Mouse (Mus musculus): ENCODE results near the gene Gpx6. TPM values are rescaled to one million over a fixed set of nuclear protein-coding genes. Genes with fewer than 3 reads are reported as not detected.

Gene Gpx6
- polyA plus RNA-seq (2015; fragmentation: Nextera tagmentation; extraction: Ambion mirVana) = not detected in 2 replicates

GRCm38 (mm10) chr13:21311926-21312325 lies at the start of gene Gpx6:
Gpx6 (plus strand) TSS chr13:21312125.
- no peak within 1 kb of the TSS for H3K4me2 ChIP-seq
- 13% methylated on average over 3 of the region's 3 CpGs for WGBS
- H3K27me3 ChIP-seq = no peaks in the 10 kb centered on the region
- no peaks in the 10 kb centered on the region for H3K4me1 ChIP-seq (replicated peaks)
- no peak within 1 kb of the TSS for H3K9ac ChIP-seq
- H3K36me3 ChIP-seq = no peaks in the 10 kb centered on the region
- no peaks in the 10 kb centered on the region for H3K9me3 ChIP-seq
- no peak within 1 kb of the TSS for H3K4me3 ChIP-seq
- no peak within 1 kb of the TSS for H3K27ac ChIP-seq
- no peak for ATAC-seq (ENCODE audit: low FRiP score)

GRCm38 (mm10) chr13:21262787-21263461 lies 49.0 kb upstream of the Gpx6 start:
- WGBS = 72% methylated on average over 4 of the region's 4 CpGs
- Histone ChIP-seq H3K36me3 (no peaks in the 10 kb centered on the region), H3K4me2 (no peak overlapping the region; the same call in 1 of the 2 replicates), H3K4me3 (no peak overlapping the region), H3K9me3 (no peaks in the 10 kb centered on the region), H3K4me1 (replicated peaks) (peaks cover 16% of the 10 kb centered on the region), H3K27me3 (peaks cover 39% of the 10 kb centered on the region), H3K9ac (no peak overlapping the region), H3K27ac (no peak overlapping the region)
- no peak for ATAC-seq (ENCODE audit: low FRiP score)

- no peak overlapping the region for H3K9ac ChIP-seq
- 2% methylated on average over 11 of the region's 11 CpGs for WGBS
- H3K4me3 ChIP-seq = peak overlapping the region; percentile 37
- H3K27ac ChIP-seq = no peak overlapping the region
- peaks cover 13% of the 10 kb centered on the region for H3K4me1 ChIP-seq (replicated peaks)
- no peak for ATAC-seq (ENCODE audit: low FRiP score)
- no peaks in the 10 kb centered on the region for H3K36me3 ChIP-seq
- H3K9me3 ChIP-seq = no peaks in the 10 kb centered on the region
- H3K27me3 ChIP-seq = peaks cover 36% of the 10 kb centered on the region
- H3K4me2 ChIP-seq = peak overlapping the region; percentile 45
These were observed 48.0 kb upstream of the Gpx6 start for GRCm38 (mm10) chr13:21263910-21264309.

GRCm38 (mm10) chr13:21264366-21264765 lies 47.6 kb upstream of the Gpx6 start:
- no peak overlapping the region for H3K9ac ChIP-seq
- no peaks in the 10 kb centered on the region for H3K9me3 ChIP-seq
- peaks cover 36% of the 10 kb centered on the region for H3K27me3 ChIP-seq
- H3K36me3 ChIP-seq = no peaks in the 10 kb centered on the region
- H3K4me2 ChIP-seq = peak overlapping the region; percentile 45
- peak overlapping the region; percentile 37 for H3K4me3 ChIP-seq
- peaks cover 12% of the 10 kb centered on the region for H3K4me1 ChIP-seq (replicated peaks)
- no peak overlapping the region for H3K27ac ChIP-seq
- 2% methylated on average over 11 of the region's 11 CpGs for WGBS
- ATAC-seq (ENCODE audit: low FRiP score) = no peak

- H3K9ac ChIP-seq = no peak overlapping the region
- peaks cover 3% of the 10 kb centered on the region; the same call in 1 of the 2 replicates for H3K4me1 ChIP-seq (replicated peaks)
- ATAC-seq (ENCODE audit: low FRiP score) = no peak
- H3K4me3 ChIP-seq = no peak overlapping the region
- H3K27me3 ChIP-seq = peaks cover 35% of the 10 kb centered on the region
- H3K9me3 ChIP-seq = no peaks in the 10 kb centered on the region
- no peak overlapping the region for H3K27ac ChIP-seq
- no peak overlapping the region for H3K4me2 ChIP-seq
- WGBS = 50% methylated on average over 2 of the region's 2 CpGs
- no peaks in the 10 kb centered on the region for H3K36me3 ChIP-seq
These were observed 46.2 kb upstream of the Gpx6 start for GRCm38 (mm10) chr13:21265736-21266135.

GRCm38 (mm10) chr13:21267541-21267940 lies 44.4 kb upstream of the Gpx6 start:
- Histone ChIP-seq H3K36me3 (no peaks in the 10 kb centered on the region), H3K27me3 (peaks cover 24% of the 10 kb centered on the region), H3K4me3 (0 out of 2 replicates have a peak overlapping the region, but pooled peaks have one; percentile 14), H3K9me3 (no peaks in the 10 kb centered on the region), H3K4me1 (replicated peaks) (peaks cover 3% of the 10 kb centered on the region; the same call in 1 of the 2 replicates), H3K9ac (no peak overlapping the region), H3K4me2 (peak overlapping the region; percentile 32), H3K27ac (no peak overlapping the region)
- WGBS = 13% methylated on average over 4 of the region's 4 CpGs
- ATAC-seq (ENCODE audit: low FRiP score) = no peak

- Histone ChIP-seq H3K36me3 (no peaks in the 10 kb centered on the region), H3K27ac (no peak overlapping the region), H3K9ac (no peak overlapping the region), H3K9me3 (no peaks in the 10 kb centered on the region), H3K27me3 (peaks cover 23% of the 10 kb centered on the region), H3K4me3 (peak overlapping the region; percentile 14; the same call in 1 of the 2 replicates), H3K4me2 (peak overlapping the region; percentile 32), H3K4me1 (replicated peaks) (peaks cover 3% of the 10 kb centered on the region; the same call in 1 of the 2 replicates)
- ATAC-seq (ENCODE audit: low FRiP score) = no peak
- 6% methylated on average over 1 of the region's 1 CpGs for WGBS
These were observed 43.7 kb upstream of the Gpx6 start for GRCm38 (mm10) chr13:21268262-21268661.

- Histone ChIP-seq H3K27me3 (peaks cover 18% of the 10 kb centered on the region), H3K27ac (peak overlapping the region; percentile 70), H3K36me3 (no peaks in the 10 kb centered on the region), H3K4me2 (peak overlapping the region; percentile 66), H3K4me3 (peak overlapping the region; percentile 57), H3K4me1 (replicated peaks) (peaks cover 11% of the 10 kb centered on the region; the same call in 1 of the 2 replicates), H3K9ac (peak overlapping the region; percentile 70), H3K9me3 (no peaks in the 10 kb centered on the region)
- under 1% methylated on average over 29 of the region's 29 CpGs for WGBS
- ATAC-seq (ENCODE audit: low FRiP score) = peak; percentile 76
These were observed 36.7 kb upstream of the Gpx6 start for GRCm38 (mm10) chr13:21275021-21275814.

GRCm38 (mm10) chr13:21275815-21276550 lies 35.9 kb upstream of the Gpx6 start:
- peak overlapping the region; percentile 70; the same call in 1 of the 2 replicates for H3K27ac ChIP-seq
- peak overlapping the region; percentile 57 for H3K4me3 ChIP-seq
- no peaks in the 10 kb centered on the region for H3K9me3 ChIP-seq
- peak overlapping the region; percentile 66 for H3K4me2 ChIP-seq
- ATAC-seq (ENCODE audit: low FRiP score) = peak; percentile 78
- 0% methylated on average over 25 of the region's 25 CpGs for WGBS
- peaks cover 18% of the 10 kb centered on the region for H3K27me3 ChIP-seq
- no peaks in the 10 kb centered on the region for H3K36me3 ChIP-seq
- peaks cover 11% of the 10 kb centered on the region; the same call in 1 of the 2 replicates for H3K4me1 ChIP-seq (replicated peaks)
- peak overlapping the region; percentile 70 for H3K9ac ChIP-seq

- ATAC-seq (ENCODE audit: low FRiP score) = peak; percentile 17; the same call in 1 of the 2 replicates
- Histone ChIP-seq H3K36me3 (no peaks in the 10 kb centered on the region), H3K27ac (no peak overlapping the region), H3K4me3 (peak overlapping the region; percentile 57), H3K9ac (peak overlapping the region; percentile 69), H3K9me3 (no peaks in the 10 kb centered on the region), H3K4me2 (peak overlapping the region; percentile 66), H3K4me1 (replicated peaks) (peaks cover 11% of the 10 kb centered on the region; the same call in 1 of the 2 replicates), H3K27me3 (peaks cover 18% of the 10 kb centered on the region)
- WGBS = under 1% methylated on average over 9 of the region's 9 CpGs
These were observed 35.4 kb upstream of the Gpx6 start for GRCm38 (mm10) chr13:21276551-21276950.

GRCm38 (mm10) chr13:21279076-21279475 lies 32.8 kb upstream of the Gpx6 start:
- H3K4me3 ChIP-seq = peak overlapping the region; percentile 48
- peaks cover 11% of the 10 kb centered on the region; the same call in 1 of the 2 replicates for H3K4me1 ChIP-seq (replicated peaks)
- H3K4me2 ChIP-seq = peak overlapping the region; percentile 56
- ATAC-seq (ENCODE audit: low FRiP score) = 0 out of 2 replicates have a peak, but pooled peaks have one; percentile 11
- H3K27ac ChIP-seq = no peak overlapping the region
- WGBS = 11% methylated on average over 8 of the region's 8 CpGs
- no peaks in the 10 kb centered on the region for H3K36me3 ChIP-seq
- no peaks in the 10 kb centered on the region for H3K9me3 ChIP-seq
- H3K27me3 ChIP-seq = peaks cover 10% of the 10 kb centered on the region
- H3K9ac ChIP-seq = peak overlapping the region; percentile 61
